Mouse (Mus musculus): ENCODE results near the gene Maml1.

DNA sequence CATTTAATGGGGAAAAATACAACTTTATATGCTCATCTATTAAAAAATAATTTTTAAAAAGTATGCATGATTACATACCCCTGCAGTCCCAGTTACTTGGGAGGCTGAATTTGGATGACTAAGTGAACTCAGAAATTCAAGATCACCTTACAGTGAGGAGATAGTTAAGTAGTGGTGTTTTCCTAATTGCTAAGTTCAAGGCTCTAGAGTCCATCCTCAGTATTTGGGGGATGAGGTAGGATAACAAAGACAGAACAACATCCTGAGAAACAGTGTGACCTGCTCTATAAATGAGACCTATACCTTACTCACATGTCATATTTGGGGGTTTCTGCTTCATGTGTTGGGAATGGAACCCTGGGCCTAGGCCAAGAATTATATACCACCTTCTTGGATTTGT is 30.2 kb upstream of the Maml1 start:
- TF ChIP-seq CTCF (IDR thresholded peaks at IDR 0.05) = no peak
- no peak for TF ChIP-seq EP300 (IDR thresholded peaks at IDR 0.05)
